ENCODE assay signal across 8 mouse cellular contexts in genomic region chr12:53248796-53249195, GRCm38 (mm10). TPM values are rescaled to one million over a fixed set of nuclear protein-coding genes. Genes with fewer than 3 reads are reported as not detected.
DNase-seq lines count a peak whose midpoint lies in the region; ATAC-seq lines count a peak whose summit lies in the region.

No protein-coding gene starts in this region.

- H3K4me3 ChIP-seq in kidney, embryonic 16.5 days (ENCODE audit: low read length) = peak overlapping the region; percentile 56
- peak overlapping the region; percentile 65 for H3K4me3 ChIP-seq in forebrain, embryonic 11.5 days (ENCODE audit: low read depth, low read length)
- peak overlapping the region; percentile 62 for H3K4me3 ChIP-seq in limb, embryonic 12.5 days (replicated peaks)

- no peak for DNase-seq in kidney, adult 9 months
- peak; percentile 8 to 10 for DNase-seq in adrenal gland, postnatal 36 days
- DNase-seq in forebrain, embryonic 11.5 days (ENCODE audit: low spot score) = peak; percentile 71
- peak; percentile 10 for DNase-seq in right cerebral cortex, postnatal 4 days
- DNase-seq in spleen, postnatal 14 days (ENCODE audit: low spot score in 2 of 2) = no peak
- no peak for DNase-seq in frontal cortex, postnatal 36 days (ENCODE audit: low spot score in 2 of 2)

- peaks cover 66% of the 10 kb centered on the region for H3K27me3 ChIP-seq in kidney, embryonic 16.5 days (ENCODE audit: insufficient read depth, low read length)
- no peaks in the 10 kb centered on the region for H3K27me3 ChIP-seq in forebrain, embryonic 11.5 days (ENCODE audit: control insufficient read depth, insufficient read depth, low read length)
- peaks cover 62% of the 10 kb centered on the region for H3K27me3 ChIP-seq in limb, embryonic 12.5 days

- peak overlapping the region; percentile 50 for H3K9ac ChIP-seq in kidney, embryonic 16.5 days (replicated peaks; ENCODE audit: low read length)
- H3K9ac ChIP-seq in forebrain, embryonic 11.5 days (ENCODE audit: low read length) = peak overlapping the region; percentile 89
- peak overlapping the region; percentile 76 for H3K9ac ChIP-seq in limb, embryonic 12.5 days (replicated peaks)

- peak overlapping the region; percentile 86 for H3K4me2 ChIP-seq in kidney, embryonic 16.5 days (replicated peaks; ENCODE audit: low read depth, low read length)
- H3K4me2 ChIP-seq in forebrain, embryonic 11.5 days (ENCODE audit: low read depth, low read length, severe bottlenecking) = peak overlapping the region; percentile 52
- peak overlapping the region; percentile 97 for H3K4me2 ChIP-seq in limb, embryonic 12.5 days

- no peaks in the 10 kb centered on the region for H3K9me3 ChIP-seq in kidney, embryonic 16.5 days (ENCODE audit: low read length)
- H3K9me3 ChIP-seq in forebrain, embryonic 11.5 days (ENCODE audit: control insufficient read depth, low read length) = no peaks in the 10 kb centered on the region
- H3K9me3 ChIP-seq in limb, embryonic 12.5 days = no peaks in the 10 kb centered on the region

- no peaks in the 10 kb centered on the region for H3K36me3 ChIP-seq in kidney, embryonic 16.5 days (ENCODE audit: insufficient read depth, low read length)
- H3K36me3 ChIP-seq in forebrain, embryonic 11.5 days (ENCODE audit: control insufficient read depth, insufficient read depth, low read length) = no peaks in the 10 kb centered on the region
- no peaks in the 10 kb centered on the region for H3K36me3 ChIP-seq in limb, embryonic 12.5 days

- WGBS in kidney, embryonic 16.5 days = under 1% methylated on average over 15 of the region's 15 CpGs
- under 1% methylated on average over 15 of the region's 15 CpGs for WGBS in forebrain, embryonic 11.5 days
- WGBS in limb, embryonic 12.5 days = 1% methylated on average over 15 of the region's 15 CpGs

- peaks cover 37% of the 10 kb centered on the region for H3K4me1 ChIP-seq in kidney, embryonic 16.5 days (ENCODE audit: insufficient read depth, low read length)
- peaks cover 14% of the 10 kb centered on the region for H3K4me1 ChIP-seq in forebrain, embryonic 11.5 days (replicated peaks; ENCODE audit: control insufficient read depth, insufficient read depth, low read length)
- H3K4me1 ChIP-seq in limb, embryonic 12.5 days (replicated peaks) = peaks cover 38% of the 10 kb centered on the region

- ATAC-seq in kidney, embryonic 16.5 days (ENCODE audit: low FRiP score, low TSS enrichment) = no peak
- ATAC-seq in forebrain, embryonic 11.5 days (replicated peaks; ENCODE audit: low FRiP score) = peak; percentile 11
- no peak for ATAC-seq in limb, embryonic 12.5 days (ENCODE audit: insufficient number of reproducible peaks, insufficient read depth, low FRiP score, low TSS enrichment, low read depth)

- no peak overlapping the region for H3K27ac ChIP-seq in kidney, embryonic 16.5 days (ENCODE audit: low read length)
- peak overlapping the region; percentile 95 for H3K27ac ChIP-seq in forebrain, embryonic 11.5 days (ENCODE audit: low read depth, low read length)
- H3K27ac ChIP-seq in limb, embryonic 12.5 days = no peak overlapping the region

RNA-seq across cellular contexts. Expression of gene Npas3, which starts 0.3 kb away (rescaled TPM):
- polyA plus RNA-seq in kidney, embryonic 16.5 days (2015; fragmentation: Nextera tagmentation; extraction: Ambion mirVana) = 0.92 and 2.1 TPM in 2 replicates
- total RNA-seq in adrenal gland, postnatal 36 days (2021) = 1 to 10 TPM; 1.3 to 2.8 TPM
- 20.8 and 22.5 TPM in 2 replicates for polyA plus RNA-seq in forebrain, embryonic 11.5 days (2014; fragmentation: Nextera tagmentation; extraction: Ambion mirVana)
- 6.3 and 6.9 TPM in 2 replicates for polyA plus RNA-seq in limb, embryonic 12.5 days (2016; fragmentation: Nextera tagmentation; extraction: Ambion mirVana)

Comparison
In these comparisons a context has a peak if more than half of its experiments do, and no peak if none do; other contexts are left out.
1. DNase-seq: peak in adrenal gland, postnatal 36 days (2 of 2), forebrain, embryonic 11.5 days (single experiment) and right cerebral cortex, postnatal 4 days (single experiment); none in kidney, adult 9 months (single experiment), spleen, postnatal 14 days (0 of 2) and frontal cortex, postnatal 36 days (0 of 2).
2. Peak in every context shown above with its lines, with median percentiles within 50 percentile points of each other: H3K4me2 ChIP-seq, H3K4me3 ChIP-seq and H3K9ac ChIP-seq.